Mouse (Mus musculus) cerebellum, postnatal 10 days (tissue): ENCODE results near the gene Abhd12b.

ENCODE experiments used
- DNase-seq, 2 experiments: peaks; one replicate each; pipeline ENCODE4 v3.0.0; 2021; ENCODE audit warnings: mixed read lengths in 2 of 2

Abhd12b gene

DNA sequence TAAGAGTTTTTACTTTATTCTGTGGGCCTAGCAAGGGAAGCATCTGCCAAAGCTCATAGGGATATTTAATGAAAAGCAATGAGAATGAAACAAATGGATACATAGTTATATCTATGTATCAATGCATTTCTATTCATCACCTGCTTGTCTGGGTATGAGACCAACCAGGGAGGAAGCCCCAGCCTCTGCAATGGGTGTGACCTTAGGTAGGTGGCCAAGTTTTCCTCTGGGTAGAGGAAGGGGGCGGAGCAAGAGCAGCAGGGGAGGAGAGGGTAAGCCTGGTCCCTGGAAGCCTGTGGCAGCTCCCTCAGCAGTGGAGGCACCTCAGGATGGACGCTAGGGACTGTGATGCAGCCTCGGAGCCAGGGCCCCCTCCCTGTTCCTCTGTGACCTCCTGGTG is at the start of gene Abhd12b:
Abhd12b (plus strand) TSS at position 301 of the 400 bp plus-strand sequence.
- DNase-seq: no peak

DNA sequence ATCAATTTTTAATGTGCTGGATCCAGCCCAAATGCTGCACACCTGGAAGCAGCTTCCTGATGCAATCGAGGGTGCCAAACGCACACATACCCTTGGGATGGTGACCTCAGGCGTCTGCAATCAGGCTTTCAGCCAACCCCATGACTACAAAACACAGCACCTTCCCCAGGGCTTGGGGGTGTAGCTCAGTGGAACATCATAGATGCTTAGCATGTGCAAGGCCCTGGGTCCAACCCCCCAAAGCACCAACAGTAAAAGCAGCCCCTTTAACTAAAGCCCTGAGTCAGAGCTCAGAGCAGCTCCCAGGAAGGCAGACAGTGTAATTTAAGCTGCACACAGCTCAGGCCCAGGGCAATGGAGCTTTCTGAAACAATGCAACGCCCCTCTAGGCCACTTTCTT is 49.7 kb upstream of the Abhd12b start:
- no peak for DNase-seq

GRCm38 (mm10) chr12:70104776-70105420 is 49.0 kb upstream of the Abhd12b start:
- DNase-seq: peak; percentile 57 to 71

DNA sequence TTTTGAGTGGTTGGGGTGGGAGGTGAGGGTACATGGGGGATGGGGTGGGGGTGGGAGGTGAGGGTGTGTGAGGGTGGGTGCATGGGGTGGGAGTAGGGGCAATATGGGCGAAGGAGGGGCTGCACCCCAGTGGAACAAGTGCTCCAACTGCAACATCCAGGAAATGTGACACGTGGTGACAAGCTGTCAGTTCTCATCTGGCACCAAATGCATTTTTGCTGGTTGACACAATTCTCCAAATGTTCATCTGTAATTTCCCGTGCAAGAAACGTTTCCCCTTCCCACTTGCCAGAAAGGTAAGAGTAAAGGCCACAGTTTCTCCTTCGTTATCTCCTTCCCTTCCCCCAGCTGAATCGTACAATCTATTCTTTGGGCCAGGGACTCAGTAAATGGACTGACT is 48.1 kb upstream of the Abhd12b start:
- DNase-seq: no peak

DNA sequence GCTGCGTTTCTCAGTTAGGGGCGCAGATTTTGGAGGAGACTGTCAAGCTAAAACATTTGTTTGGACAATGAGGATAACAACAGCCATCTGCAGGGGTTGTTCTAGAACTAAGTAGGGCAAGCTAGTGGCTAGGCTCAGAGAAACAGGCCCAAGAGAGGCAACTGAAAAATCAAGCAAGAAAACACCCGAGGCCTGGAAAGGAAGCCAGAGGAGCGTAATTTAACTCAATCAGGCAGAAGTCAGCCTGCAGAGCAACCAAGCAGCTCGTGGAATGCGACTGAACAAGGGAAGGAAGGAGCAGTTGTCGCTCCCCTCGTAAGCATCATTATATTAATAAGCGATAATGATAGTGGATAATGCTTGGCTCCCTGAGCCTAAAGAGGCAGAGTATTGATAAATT is 47.4 kb upstream of the Abhd12b start:
- peak; percentile 52 to 55 for DNase-seq

GRCm38 (mm10) chr12:70108104-70108503 is 45.8 kb upstream of the Abhd12b start:
- no peak for DNase-seq

- peak; percentile 61 to 68 for DNase-seq
Measured at GRCm38 (mm10) chr12:70109921-70110320, 44.0 kb upstream of the Abhd12b start.

DNA sequence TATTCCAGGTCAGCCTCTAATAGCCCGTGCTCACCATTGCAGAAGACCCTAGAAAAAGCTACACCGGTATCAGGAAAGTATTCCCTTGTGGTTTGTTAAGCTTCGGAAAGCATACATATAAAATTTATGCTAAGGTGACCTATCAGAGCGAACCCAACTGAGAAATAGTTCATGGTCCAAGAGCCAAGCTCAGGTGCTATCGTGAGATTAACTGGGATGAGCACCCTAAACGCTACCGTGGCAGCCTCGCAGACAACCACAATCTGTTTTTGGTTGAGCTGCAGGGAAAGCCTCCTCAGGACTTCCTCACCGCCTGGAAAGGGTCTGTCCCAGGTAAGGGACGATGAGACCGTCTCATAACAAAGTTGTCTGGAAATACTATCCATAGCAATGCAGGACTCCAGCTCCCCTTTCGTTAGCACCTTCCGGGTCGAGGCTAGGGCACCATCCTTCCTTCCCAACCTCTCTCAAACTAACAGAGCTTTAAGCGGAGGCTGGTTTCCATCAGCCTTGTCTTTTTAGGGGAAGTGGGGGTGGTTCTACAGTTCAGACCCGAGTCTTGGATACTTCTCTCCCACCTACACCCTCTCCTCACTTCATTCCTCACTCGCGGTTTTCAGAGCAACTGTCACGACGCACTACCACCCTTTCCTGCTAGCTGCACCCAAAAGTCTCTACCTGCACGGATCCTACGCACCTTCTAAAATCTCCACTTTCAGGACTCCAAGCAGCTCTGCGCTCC is 43.4 kb upstream of the Abhd12b start:
- peak in 1 of 2 experiments; percentile 39 for DNase-seq

DNA sequence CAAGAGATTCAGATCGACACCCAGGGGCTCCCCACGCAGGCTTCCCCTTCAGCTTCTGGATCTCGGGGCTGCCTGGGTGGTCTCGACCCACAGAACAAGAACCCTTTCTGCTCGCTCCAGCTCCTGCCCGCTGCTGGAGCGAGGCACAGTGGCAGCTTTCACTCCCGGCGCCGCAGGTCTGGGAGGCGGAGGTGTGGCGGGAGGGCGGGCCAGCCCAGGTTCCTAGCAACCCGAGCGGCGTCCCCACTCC is 42.9 kb upstream of the Abhd12b start:
- DNase-seq: peak in 1 of 2 experiments; percentile 73

DNA sequence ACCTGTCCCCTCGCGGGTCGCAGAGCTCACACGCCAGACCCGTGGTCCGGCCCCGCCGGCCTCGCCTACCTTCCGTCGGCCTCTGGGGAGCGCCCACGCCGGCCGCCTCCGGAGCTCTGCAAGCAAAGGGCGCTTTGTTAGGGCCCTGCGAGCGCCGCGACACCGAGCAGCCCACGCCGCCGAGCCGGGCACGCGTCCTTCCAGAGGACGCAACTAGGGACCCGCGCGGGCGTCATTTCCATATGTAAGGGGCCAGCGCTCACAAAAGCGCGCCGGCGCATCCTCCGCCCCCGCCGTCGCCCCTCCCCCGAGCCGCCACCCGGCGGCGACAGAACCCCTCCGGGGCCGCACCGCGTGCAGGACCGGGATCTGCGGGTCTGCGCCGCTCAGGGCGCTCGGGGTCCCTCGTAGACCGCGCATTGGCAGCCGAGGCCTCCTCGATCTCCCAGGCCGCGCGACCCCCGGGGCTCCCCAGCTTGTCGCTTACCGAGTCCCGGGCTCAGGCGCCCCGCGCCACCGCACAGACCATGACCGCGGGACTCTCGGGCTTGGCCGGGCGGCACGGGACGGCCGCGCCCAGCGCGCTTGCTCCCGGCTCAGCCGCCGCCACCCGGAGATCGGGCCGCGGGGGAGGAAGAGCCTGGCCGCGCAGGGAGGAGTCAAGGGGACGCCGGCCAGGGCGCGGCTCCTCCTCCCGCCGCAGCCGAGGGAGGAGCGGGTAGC is 42.4 kb upstream of the Abhd12b start:
- peak; percentile 80 to 82 for DNase-seq

- peak; percentile 66 to 71 for DNase-seq
Measured at GRCm38 (mm10) chr12:70112090-70112383, 41.9 kb upstream of the Abhd12b start.

- DNase-seq: no peak
Measured at GRCm38 (mm10) chr12:70113351-70113750, 40.6 kb upstream of the Abhd12b start, which contains the start of gene Nin. TSS of gene Nin (minus strand) at chr12:70113717.

DNA sequence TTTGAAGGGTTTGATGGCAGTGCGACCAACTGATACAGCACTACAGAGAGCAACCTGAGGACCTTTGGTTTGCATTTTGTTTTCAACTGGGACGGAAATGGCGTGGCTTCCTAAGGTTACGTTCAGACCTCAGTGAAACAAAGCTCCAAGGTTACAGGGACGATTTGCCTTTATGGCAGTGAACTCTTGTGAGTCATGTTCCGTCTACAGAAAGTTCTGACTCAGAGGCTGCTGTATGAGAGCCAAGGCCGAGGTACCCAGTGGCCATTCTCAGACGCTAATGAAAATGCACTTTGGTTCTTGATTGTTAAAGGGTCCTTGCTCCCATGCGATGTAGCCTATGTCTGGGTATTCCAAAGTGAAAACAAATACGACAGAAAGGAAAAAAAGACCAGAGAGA is 36.8 kb upstream of the Abhd12b start:
- no peak for DNase-seq

DNA sequence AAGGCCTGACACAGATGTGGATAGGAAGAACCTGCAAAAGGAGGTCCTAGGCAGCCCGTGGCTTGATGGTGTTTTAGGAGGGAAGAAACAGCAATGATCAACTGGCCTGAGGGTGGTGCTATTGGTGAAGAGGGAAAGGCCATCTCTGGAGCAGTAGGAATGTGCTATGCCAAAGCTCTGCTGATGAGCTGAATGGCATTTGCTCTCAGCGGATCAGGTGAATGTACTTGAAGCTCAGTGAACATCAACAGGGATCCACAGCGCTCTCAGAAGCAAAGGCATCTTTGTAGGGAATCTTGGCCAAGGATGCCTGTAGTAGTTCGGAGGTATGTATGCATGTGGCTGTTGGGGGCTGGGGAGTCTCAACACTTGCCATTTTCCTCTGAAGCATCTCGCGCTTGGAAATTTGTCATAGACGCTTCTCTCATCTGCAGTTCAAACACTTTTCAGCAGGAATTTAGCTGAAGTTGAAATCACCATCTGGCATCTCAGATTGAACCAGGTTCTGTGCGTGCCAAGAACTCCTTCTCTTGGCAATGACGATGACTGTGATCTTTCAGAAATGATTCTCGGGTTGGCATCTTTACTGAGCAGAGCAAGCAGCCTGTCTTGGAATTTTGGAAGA is 35.1 kb upstream of the Abhd12b start:
- DNase-seq: peak; percentile 78 to 79

GRCm38 (mm10) chr12:70119552-70119951 is 34.4 kb upstream of the Abhd12b start:
- peak; percentile 56 to 69 for DNase-seq

GRCm38 (mm10) chr12:70126626-70127025 is 27.3 kb upstream of the Abhd12b start:
- no peak for DNase-seq

DNA sequence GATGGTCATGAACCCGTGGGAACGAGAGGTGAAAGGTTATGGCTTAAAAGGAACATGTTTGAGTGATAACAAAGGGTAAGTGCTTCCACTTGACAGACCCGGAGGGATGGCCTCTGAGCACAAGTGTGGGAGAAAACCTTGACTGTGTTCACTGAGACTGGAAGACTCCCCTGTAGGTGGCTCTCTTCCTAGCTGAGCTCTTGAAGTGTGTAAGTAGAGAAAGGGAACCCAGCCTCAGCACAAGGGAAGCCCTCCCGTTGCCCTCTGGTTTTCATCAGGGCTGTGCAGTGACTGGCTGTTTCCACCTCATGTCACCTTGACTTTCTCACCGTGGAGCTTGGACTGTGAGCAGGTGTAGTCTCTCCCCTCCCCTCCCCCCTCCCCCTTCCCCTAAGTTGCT is 24.8 kb upstream of the Abhd12b start:
- DNase-seq: no peak

GRCm38 (mm10) chr12:70131042-70131675 is 22.8 kb upstream of the Abhd12b start:
- peak; percentile 70 to 75 for DNase-seq

DNA sequence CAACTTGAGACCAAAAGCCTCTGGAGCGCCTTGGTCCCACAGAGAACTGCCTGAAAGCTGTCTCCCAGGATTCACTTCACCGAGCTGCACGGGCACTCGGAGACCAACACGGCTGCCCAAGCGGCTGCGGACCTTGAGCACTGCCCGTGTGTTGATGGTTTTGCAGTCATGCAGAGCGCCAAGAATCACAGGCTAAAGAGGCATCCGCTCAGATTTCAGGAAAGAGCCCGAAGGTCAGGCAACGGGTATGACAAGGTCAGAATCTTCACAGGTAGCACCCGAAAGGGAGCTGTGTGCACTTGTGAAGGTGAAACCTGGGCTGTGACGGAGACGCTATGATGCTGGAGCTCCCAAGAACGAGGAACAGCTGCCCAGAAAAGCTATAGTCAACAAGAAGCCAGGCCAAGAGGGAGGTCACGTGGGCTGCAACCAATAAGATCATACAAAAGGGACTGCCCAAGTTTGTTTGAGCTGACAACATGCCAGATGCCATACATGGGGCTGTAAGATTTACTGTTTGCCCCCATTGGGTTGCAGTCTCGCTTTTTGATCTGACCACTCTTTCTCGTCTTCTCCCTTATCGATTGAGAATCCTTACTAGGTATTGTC is 19.2 kb upstream of the Abhd12b start:
- no peak for DNase-seq

DNA sequence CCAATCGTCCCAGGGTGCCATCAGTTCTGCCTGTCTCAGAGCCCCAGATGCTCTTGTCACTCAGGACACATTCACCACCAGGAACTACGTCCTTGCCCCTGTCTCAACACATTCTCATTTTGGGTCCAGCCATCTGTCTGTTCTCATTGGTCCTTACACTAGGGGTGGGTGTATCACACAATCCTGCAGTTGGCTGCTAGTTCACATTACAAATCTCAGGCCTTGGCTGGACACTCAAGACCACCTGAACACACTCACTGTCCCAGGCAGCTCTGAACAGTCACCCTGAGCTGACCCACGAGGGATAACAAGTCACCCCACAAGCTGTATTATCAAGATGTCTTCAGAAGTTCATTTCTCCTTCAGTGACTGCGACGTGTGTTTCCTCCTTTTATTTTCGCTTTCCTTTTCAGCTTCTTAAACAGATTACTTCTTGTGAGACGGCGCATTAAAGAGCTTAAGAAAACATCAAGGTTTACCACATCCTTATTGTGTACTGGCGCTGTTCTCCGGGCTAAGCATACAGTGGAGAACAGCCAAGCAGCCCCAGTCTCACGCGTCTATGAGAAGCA is 17.7 kb upstream of the Abhd12b start:
- no peak for DNase-seq

DNA sequence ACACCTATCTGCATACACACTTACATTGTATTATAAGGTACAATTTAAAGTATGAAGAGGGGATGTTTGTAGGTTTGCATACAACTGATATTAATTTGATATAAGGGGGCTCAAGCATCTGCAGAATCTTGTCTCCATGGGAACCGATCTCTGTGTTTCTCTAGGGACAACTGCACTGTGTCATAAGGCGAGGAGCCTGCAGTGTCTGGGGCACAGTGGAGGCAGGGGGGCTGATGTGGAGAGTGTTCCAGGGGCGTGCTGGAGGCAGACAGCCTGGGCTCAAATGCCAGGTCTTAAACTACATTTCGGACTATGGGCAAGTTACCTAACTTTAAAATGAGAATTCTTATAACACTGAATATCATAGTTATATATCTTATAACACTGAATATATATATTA is 16.8 kb upstream of the Abhd12b start:
- no peak for DNase-seq

DNA sequence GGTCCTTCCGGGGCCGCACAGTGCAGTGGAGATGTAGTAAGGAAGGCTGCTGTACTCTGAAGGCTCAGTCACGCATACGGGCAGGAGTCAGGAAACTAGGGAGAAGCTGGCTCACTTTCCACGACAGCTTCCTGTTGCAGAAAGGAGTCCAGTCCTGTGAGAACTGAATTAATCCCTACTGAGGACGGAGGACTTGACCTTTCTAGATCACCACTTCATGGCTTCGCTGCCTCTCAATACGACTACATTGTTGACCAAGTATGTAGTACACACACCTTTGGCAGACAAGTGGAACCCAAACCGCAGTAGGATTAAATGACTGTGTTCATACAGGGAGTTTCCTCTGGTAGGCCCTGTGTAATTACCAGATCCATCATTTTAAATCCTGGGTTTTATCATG is 16.3 kb upstream of the Abhd12b start:
- DNase-seq: no peak
